Mouse (Mus musculus) heart, adult 2 months (tissue): ENCODE data around the gene Rmi2. TPM values are rescaled to one million over a fixed set of nuclear protein-coding genes. Genes with fewer than 3 reads are reported as not detected.

ENCODE experiments used
- DNase-seq, 2 experiments: peaks; one replicate each; pipeline ENCODE4 v3.0.0; 2021
- H3K27ac ChIP-seq: fragments of 200-600 bp; 2 replicates; pipeline ENCODE4 v1.8.1; 2022
- H3K27me3 ChIP-seq: fragments of 200-500 bp; 2 replicates; pipeline ENCODE4 v1.6.1; 2012; ENCODE audit warnings: mild to moderate bottlenecking, low read length, inconsistent platforms, mixed read lengths; ENCODE audit not compliant: control insufficient read depth, insufficient read depth
- H3K36me3 ChIP-seq: fragments of 200-500 bp; 2 replicates; pipeline ENCODE4 v1.6.1; 2012; ENCODE audit warnings: low read length, inconsistent platforms; ENCODE audit not compliant: control insufficient read depth, insufficient read depth
- H3K4me1 ChIP-seq: fragments of 200-500 bp; 2 replicates; pipeline ENCODE4 v1.6.1; 2011; ENCODE audit warnings: low read length; ENCODE audit not compliant: control insufficient read depth, insufficient read depth
- H3K4me3 ChIP-seq: fragments of 200-600 bp; 2 replicates; pipeline ENCODE4 v1.8.1; 2022
- H3K79me2 ChIP-seq: fragments of 200-500 bp; replicated peaks from 2 replicates; pipeline ENCODE4 v1.6.1; 2012; ENCODE audit warnings: mild to moderate bottlenecking, inconsistent platforms, low read length, moderate library complexity, mixed read lengths; ENCODE audit not compliant: control insufficient read depth, insufficient read depth
- H3K9ac ChIP-seq: fragments of 200-500 bp; 2 replicates; pipeline ENCODE4 v1.6.1; 2012; ENCODE audit warnings: low read depth, mild to moderate bottlenecking, control low read depth, inconsistent platforms, low read length, mixed read lengths
- CTCF ChIP-seq: fragments of 200-600 bp; IDR thresholded peaks from 2 replicates; pipeline ENCODE4 v1.8.1; 2022; ENCODE audit warnings: antibody characterized with exemption, mild to moderate bottlenecking, moderate library complexity
- EP300 ChIP-seq: fragments of 200-500 bp; IDR thresholded peaks from 2 replicates; pipeline ENCODE4 v1.6.1; 2011; ENCODE audit warnings: low read depth, low read length, control low read depth; ENCODE audit not compliant: insufficient read depth
- POLR2A ChIP-seq: fragments of 200-500 bp; IDR thresholded peaks from 2 replicates; pipeline ENCODE4 v1.6.1; 2011; ENCODE audit warnings: mild to moderate bottlenecking, low read depth, low read length, control low read depth; ENCODE audit not compliant: insufficient read depth
- WGBS: fragments of 180-500 bp; shearing (Covaris S2); methylation state at CpG from one replicate; pipeline ENCODE4 v1.1.7; 2018; 5-methylcytosine and 5-hydroxymethylcytosine counted together
- intact Hi-C: fragments of 180-260 bp; cut with DNase I; formaldehyde crosslinking; loops from one replicate; pipeline ENCODE4 v1.15.1; 2025
- polyA plus RNA-seq: library from polyadenylated mRNA; depleted of rRNA; stranded (reverse); fragments of >200 nt; gene quantifications from 2 replicates; pipeline ENCODE4 v1.2.3, GENCODE M21; 2012
- total RNA-seq, 2 experiments: library from RNA; stranded (reverse); gene quantifications; 2 replicates each; pipeline ENCODE4 v1.2.3; 2021

Rmi2 gene
- total and polyA plus RNA-seq, 3 experiments = 0.26 to 0.45 (median 0.30) TPM

- peak; percentile 44 to 71 for DNase-seq
- Histone ChIP-seq H3K27me3 (no peaks in the 10 kb centered on the region), H3K27ac (no peak overlapping the region)
These were observed 30.7 kb downstream of the Rmi2 start for GRCm38 (mm10) chr16:10865592-10865987.

GRCm38 (mm10) chr16:10866841-10867240 is 32.0 kb downstream of the Rmi2 start:
- Histone ChIP-seq H3K4me1 (peaks cover 2% of the 10 kb centered on the region; the same call in 1 of the 2 replicates), H3K27ac (no peak overlapping the region), H3K79me2 (no peaks in the 10 kb centered on the region), H3K36me3 (no peaks in the 10 kb centered on the region), H3K4me3 (no peak overlapping the region), H3K9ac (no peak overlapping the region), H3K27me3 (no peaks in the 10 kb centered on the region)
- TF ChIP-seq CTCF (no peak), EP300 (no peak), POLR2A (no peak)
- intact Hi-C loops = no loop called here
- peak; percentile 67 to 73 for DNase-seq
- WGBS = 75% methylated on average over 8 of the region's 8 CpGs

More at GRCm38 (mm10) chr16:10865592-10865987, 30.7 kb downstream of the Rmi2 start:
- H3K79me2 ChIP-seq = no peaks in the 10 kb centered on the region
- H3K9ac ChIP-seq = no peak overlapping the region
- peaks cover 9% of the 10 kb centered on the region for H3K4me1 ChIP-seq
- intact Hi-C loops = no loop called here
- H3K36me3 ChIP-seq = no peaks in the 10 kb centered on the region
- no peak for TF ChIP-seq EP300
- TF ChIP-seq CTCF = no peak
- no peak for TF ChIP-seq POLR2A
- no peak overlapping the region for H3K4me3 ChIP-seq

- H3K4me3 ChIP-seq = no peak overlapping the region
- H3K79me2 ChIP-seq = no peaks in the 10 kb centered on the region
- whole genome bisulfite sequencing = 80% methylated on average over 2 of the region's 2 CpGs
- no peaks in the 10 kb centered on the region for H3K36me3 ChIP-seq
- no peak overlapping the region for H3K27ac ChIP-seq
- no peak overlapping the region for H3K9ac ChIP-seq
- intact Hi-C loops = no loop called here
- peaks cover 2% of the 10 kb centered on the region; the same call in 1 of the 2 replicates for H3K4me1 ChIP-seq
- no peaks in the 10 kb centered on the region for H3K27me3 ChIP-seq
- TF ChIP-seq POLR2A = no peak
- TF ChIP-seq CTCF = no peak
- TF ChIP-seq EP300 = no peak
- DNase-seq = no peak
These were observed 32.6 kb downstream of the Rmi2 start for GRCm38 (mm10) chr16:10867501-10867900.

GRCm38 (mm10) chr16:10867904-10868440 is 33.1 kb downstream of the Rmi2 start:
- no peaks in the 10 kb centered on the region for H3K79me2 ChIP-seq
- H3K36me3 ChIP-seq = no peaks in the 10 kb centered on the region
- WGBS = 48% methylated on average over 11 of the region's 11 CpGs
- H3K4me1 ChIP-seq = no peaks in the 10 kb centered on the region
- intact Hi-C loops = loop anchor here (1.0 to 2.0 kb wide), 3 partner anchors 83 to 298 kb away; partner anchors contain the start of gene Socs1
- no peak for TF ChIP-seq EP300
- no peak for TF ChIP-seq POLR2A
- peak; percentile 51 to 80 for DNase-seq
- H3K4me3 ChIP-seq = no peak overlapping the region
- H3K27me3 ChIP-seq = no peaks in the 10 kb centered on the region
- H3K9ac ChIP-seq = no peak overlapping the region
- no peak overlapping the region for H3K27ac ChIP-seq

DNA sequence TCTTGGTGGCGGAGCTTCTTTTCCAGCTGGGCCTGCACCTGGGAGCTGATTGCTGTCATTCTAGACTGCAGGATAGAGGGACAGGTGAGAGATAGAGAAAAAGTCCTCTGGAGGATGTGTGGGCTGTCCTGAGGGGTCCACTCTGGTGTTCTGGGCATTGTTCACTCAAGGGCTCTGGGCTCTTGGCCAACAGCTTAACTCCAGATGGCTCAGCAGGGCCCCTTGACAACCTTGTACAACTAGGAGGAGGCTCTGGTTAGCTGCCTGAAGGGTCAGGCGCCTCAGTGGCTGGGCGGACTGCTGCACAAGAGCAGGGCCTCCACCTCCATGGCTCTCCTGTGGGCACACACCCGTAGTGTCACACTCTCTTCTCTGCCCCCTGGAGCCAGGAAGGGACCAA is 36.1 kb downstream of the Rmi2 start:
- H3K4me1 ChIP-seq = peaks cover 1% of the 10 kb centered on the region; the same call in 1 of the 2 replicates
- WGBS = 61% methylated on average over 4 of the region's 4 CpGs
- no peaks in the 10 kb centered on the region for H3K36me3 ChIP-seq
- DNase-seq = no peak
- H3K79me2 ChIP-seq = no peaks in the 10 kb centered on the region
- H3K27me3 ChIP-seq = no peaks in the 10 kb centered on the region
- TF ChIP-seq EP300 (no peak), POLR2A (no peak), CTCF (no peak)
- H3K4me3 ChIP-seq = no peak overlapping the region
- no peak overlapping the region for H3K9ac ChIP-seq
- intact Hi-C loops = loop anchor here (5.0 kb wide), 1 partner anchor 301 kb away; no protein-coding TSS in a partner anchor
- no peak overlapping the region for H3K27ac ChIP-seq

- Histone ChIP-seq H3K27me3 (no peaks in the 10 kb centered on the region), H3K36me3 (no peaks in the 10 kb centered on the region), H3K9ac (no peak overlapping the region), H3K4me1 (peaks cover 1% of the 10 kb centered on the region; the same call in 1 of the 2 replicates), H3K27ac (no peak overlapping the region), H3K4me3 (no peak overlapping the region), H3K79me2 (no peaks in the 10 kb centered on the region)
- 68% methylated on average over 4 of the region's 4 CpGs for WGBS
- intact Hi-C loops = loop anchor here (1.0 to 5.0 kb wide), 4 partner anchors 161 to 546 kb away; no protein-coding TSS in a partner anchor
- TF ChIP-seq CTCF (no peak), POLR2A (no peak), EP300 (no peak)
- no peak for DNase-seq
These were observed 38.0 kb downstream of the Rmi2 start for GRCm38 (mm10) chr16:10872825-10873360.
